Mouse (Mus musculus) olfactory bulb, adult 2 months (tissue): ENCODE results near the gene Ugt2a2. TPM values are rescaled to one million over a fixed set of nuclear protein-coding genes. Genes with fewer than 3 reads are reported as not detected.
"Not testable (repeated sequence)": the region's sequence is repeated elsewhere in the genome, so short reads cannot be mapped to it uniquely, and the experiment has no call there.

Experiments
- H3K27ac ChIP-seq: fragments of 200-500 bp; 2 replicates; pipeline ENCODE4 v1.5.1; 2012; ENCODE audit warnings: low read depth, low read length; ENCODE audit not compliant: insufficient read depth
- H3K4me1 ChIP-seq: fragments of 200-500 bp; 2 replicates; pipeline ENCODE4 v1.6.1; 2012; ENCODE audit warnings: low read length; ENCODE audit not compliant: control insufficient read depth, insufficient read depth
- H3K4me3 ChIP-seq: fragments of 200-500 bp; 2 replicates; pipeline ENCODE4 v1.5.1; 2012; ENCODE audit warnings: mild to moderate bottlenecking, low read depth, low read length, moderate library complexity; ENCODE audit not compliant: insufficient read depth
- CTCF ChIP-seq: fragments of 200-500 bp; IDR thresholded peaks from 2 replicates; pipeline ENCODE4 v1.5.1; 2012; ENCODE audit warnings: low read depth, mild to moderate bottlenecking, low read length, moderate library complexity; ENCODE audit not compliant: insufficient read depth
- POLR2A ChIP-seq: fragments of 200-500 bp; IDR thresholded peaks from 2 replicates; pipeline ENCODE4 v1.6.1; 2012; ENCODE audit warnings: mild to moderate bottlenecking, low read depth, low read length, moderate library complexity; ENCODE audit not compliant: insufficient read depth
- WGBS: fragments of 180-500 bp; shearing (Covaris S2); methylation state at CpG from one replicate; pipeline ENCODE4 v1.1.7; 2018; 5-methylcytosine and 5-hydroxymethylcytosine counted together
- polyA plus RNA-seq: library from polyadenylated mRNA; stranded (reverse); fragments of >200 nt; gene quantifications from 2 replicates; pipeline ENCODE4 v1.2.4, GENCODE M21; 2012; ENCODE audit warnings: low replicate concordance; ENCODE audit not compliant: missing spikeins, insufficient read depth, insufficient read length

The Ugt2a2 gene
- polyA plus RNA-seq, 1 experiment = not detected

DNA sequence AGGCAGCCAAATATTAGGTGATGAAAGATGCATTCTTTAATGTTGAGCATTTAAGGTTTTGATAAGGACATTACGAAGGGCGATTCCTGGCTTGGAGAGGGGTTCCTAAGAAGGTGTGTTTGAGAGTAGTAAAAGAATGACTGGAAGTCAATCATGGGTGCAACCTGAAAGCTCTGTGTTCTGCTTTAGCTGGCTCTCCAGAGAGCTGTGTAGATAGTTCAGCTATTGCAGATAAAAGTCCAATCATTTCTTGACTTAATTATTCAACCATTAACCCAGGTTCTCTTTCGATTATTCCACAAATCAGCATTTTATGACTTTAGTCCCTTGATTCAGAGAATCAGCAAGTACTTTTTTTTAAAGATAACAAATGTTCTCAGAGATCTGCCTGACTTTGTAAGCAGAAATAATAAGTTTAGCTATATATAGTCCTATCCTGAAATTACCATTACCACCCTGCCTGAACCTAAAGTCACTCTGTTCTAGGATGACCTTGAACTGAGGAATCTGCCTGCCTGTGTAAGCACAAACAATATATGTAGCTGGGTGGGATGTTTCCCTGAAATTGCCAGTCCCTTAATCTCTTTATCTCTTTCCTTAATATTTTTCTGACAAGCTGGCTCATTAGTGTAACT lies 25.7 kb downstream of the Ugt2a2 start:
- Histone ChIP-seq H3K4me1 (no peaks in the 10 kb centered on the region), H3K27ac (no peak overlapping the region), H3K4me3 (no peak overlapping the region)
- no peak for TF ChIP-seq POLR2A
- 92% methylated on average over 3 of the region's 3 CpGs for WGBS

DNA sequence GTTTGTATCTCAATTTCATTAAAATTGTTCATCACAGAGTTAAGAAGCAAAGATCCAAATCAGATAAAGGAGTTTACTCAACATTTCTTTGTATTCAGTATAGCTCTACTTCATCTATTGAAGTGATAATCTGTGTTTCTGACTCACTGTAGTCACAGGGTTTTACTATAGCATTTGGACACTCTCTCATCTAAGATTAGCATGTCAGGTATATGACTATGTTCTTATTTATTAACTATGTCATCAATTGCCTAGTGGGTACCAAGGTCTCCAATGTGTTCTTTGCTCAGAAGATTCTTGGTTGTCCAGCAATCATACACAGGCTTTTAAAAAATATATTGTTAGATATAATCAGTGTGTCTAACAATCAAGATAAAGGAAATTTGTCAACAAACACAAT lies 26.5 kb downstream of the Ugt2a2 start:
- TF ChIP-seq POLR2A (no peak), CTCF (no peak)
- H3K4me1 ChIP-seq = no peaks in the 10 kb centered on the region
- H3K4me3 ChIP-seq = no peak overlapping the region
- no peak overlapping the region for H3K27ac ChIP-seq

DNA sequence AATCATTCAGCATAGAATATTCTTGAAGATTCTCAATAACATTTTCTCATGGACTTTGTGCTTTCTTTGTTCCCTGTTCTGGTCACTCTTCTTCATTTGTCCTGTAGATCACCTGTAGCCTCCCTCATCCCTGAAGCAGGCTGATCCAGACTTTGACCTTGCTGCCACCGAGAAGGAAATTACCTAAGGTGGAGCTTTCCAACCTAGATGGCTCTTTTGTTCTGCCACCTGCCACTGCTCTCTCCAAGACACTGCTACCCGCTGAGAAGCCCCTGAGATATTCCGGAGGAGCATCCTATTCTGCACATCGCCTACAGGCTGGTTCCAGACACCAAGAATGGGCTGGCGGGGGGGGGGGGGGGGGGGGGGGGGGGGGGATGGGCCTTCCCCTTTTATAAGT lies 29.5 kb downstream of the Ugt2a2 start:
- not testable (repeated sequence) for H3K4me1 ChIP-seq, H3K4me3 ChIP-seq, H3K27ac ChIP-seq
- WGBS = 70% methylated on average over 4 of the region's 5 CpGs

DNA sequence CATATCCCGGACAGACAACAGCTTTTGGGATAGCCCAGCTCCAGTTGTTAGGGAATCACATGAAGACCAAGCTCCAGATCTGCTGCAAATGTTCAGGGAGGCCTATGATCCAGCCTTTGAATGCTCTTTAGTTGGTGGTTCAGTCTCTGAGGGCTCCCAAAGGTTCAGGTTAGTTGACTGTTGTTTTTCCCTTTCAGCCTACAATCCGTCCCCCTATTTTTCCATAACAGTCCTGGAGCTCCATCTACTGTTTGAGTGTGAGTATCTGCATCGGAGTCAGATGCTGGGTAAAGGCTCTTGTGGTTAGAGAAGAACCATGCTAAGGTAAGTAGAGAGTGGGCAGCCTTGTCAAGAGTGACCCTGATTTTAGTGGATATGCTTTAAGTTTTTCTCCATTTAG lies 45.8 kb downstream of the Ugt2a2 start:
- Histone ChIP-seq H3K4me3 (no peak overlapping the region), H3K4me1 (no peaks in the 10 kb centered on the region), H3K27ac (no peak overlapping the region)
- 45% methylated on average over 3 of the region's 3 CpGs for WGBS
- TF ChIP-seq CTCF (no peak), POLR2A (no peak)

DNA sequence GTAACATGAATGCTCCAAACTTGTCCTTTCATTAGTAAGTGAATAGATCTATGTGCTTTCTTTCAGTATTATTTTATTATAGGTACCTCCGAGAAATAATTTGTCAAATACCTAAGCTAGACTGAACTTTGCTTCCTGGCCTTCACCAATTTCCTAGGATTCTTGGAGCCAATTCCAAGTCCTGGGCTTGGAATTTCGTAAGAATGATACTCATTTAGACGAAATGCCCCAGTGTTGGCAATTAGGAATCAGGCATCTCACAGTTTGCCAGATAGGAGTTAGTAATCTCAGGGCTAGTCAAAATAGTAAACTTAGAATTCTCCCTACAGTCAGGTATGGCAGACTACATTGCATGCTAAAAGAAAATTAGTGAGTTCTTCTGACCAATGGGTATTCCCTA lies 56.4 kb downstream of the Ugt2a2 start:
- H3K4me1 ChIP-seq = no peaks in the 10 kb centered on the region
- TF ChIP-seq CTCF = no peak
- no peak for TF ChIP-seq POLR2A
- no peak overlapping the region for H3K4me3 ChIP-seq
- no peak overlapping the region for H3K27ac ChIP-seq
- WGBS = 80% methylated on average over 3 of the region's 3 CpGs

DNA sequence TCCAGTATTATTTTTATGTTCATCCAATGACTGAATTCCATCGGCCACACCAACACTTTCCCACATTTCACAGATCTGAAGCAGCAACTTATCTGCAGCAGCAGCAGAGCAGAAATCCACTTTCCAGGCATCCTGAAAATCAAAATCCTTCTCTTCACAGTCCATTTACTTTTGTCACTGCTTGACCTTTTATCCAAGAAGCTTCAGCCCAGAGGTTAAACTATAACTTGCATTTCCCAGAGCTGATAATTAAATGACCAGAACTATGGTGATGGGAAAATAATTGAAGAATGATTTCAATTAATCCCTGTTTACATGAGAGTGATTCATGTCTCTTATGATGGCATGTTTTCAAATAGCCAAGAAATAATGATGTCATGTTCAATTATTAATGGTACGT lies 58.0 kb downstream of the Ugt2a2 start, which contains the start of gene Ugt2b38:
TSS of gene Ugt2b38 (minus strand) at position 163 of the 400 bp plus-strand sequence.
- H3K4me3 ChIP-seq, H3K4me1 ChIP-seq, H3K27ac ChIP-seq: not testable (repeated sequence)
- WGBS = 100% methylated on average over 1 of the region's 2 CpGs

Other genes starting within 250 kb of the Ugt2a2 start
- not detected in 2 replicates for gene Ugt2b37, start 227.5 kb downstream of the Ugt2a2 start, polyA plus RNA-seq
- gene Ugt2a3, start 145.1 kb downstream of the Ugt2a2 start, polyA plus RNA-seq = not detected in 2 replicates
- gene Ugt2b38, start 58.1 kb downstream of the Ugt2a2 start, polyA plus RNA-seq = not detected in 2 replicates
- not detected in 2 replicates for gene Gm43638, start 4.5 kb upstream of the Ugt2a2 start, polyA plus RNA-seq
- gene Ugt2a1, start 8.6 kb upstream of the Ugt2a2 start, polyA plus RNA-seq = not detected in 2 replicates
- gene Sult1b1, start 55.9 kb upstream of the Ugt2a2 start, polyA plus RNA-seq = not detected in 2 replicates
- gene Sult1d1, start 86.8 kb upstream of the Ugt2a2 start, polyA plus RNA-seq = not detected in 2 replicates
- not detected in 2 replicates for gene Sult1e1, start 109.3 kb upstream of the Ugt2a2 start, polyA plus RNA-seq
- not detected in 2 replicates for gene Csn1s1, start 183.9 kb upstream of the Ugt2a2 start, polyA plus RNA-seq
- gene Csn2, start 217.4 kb upstream of the Ugt2a2 start, polyA plus RNA-seq = not detected in 2 replicates